Mouse (Mus musculus): ENCODE measurements around the gene Prkar2b. TPM values are rescaled to one million over a fixed set of nuclear protein-coding genes. Genes with fewer than 3 reads are reported as not detected.

The Prkar2b gene
- polyA plus RNA-seq (2017; shearing (Covaris generic)) = 3.6 TPM

GRCm38 (mm10) chr12:32061090-32061930, at the start of gene Prkar2b:
Prkar2b (minus strand) TSS chr12:32061296.

GRCm38 (mm10) chr12:31949759-31950658, 111.1 kb downstream of the Prkar2b start, which contains the start of gene Hbp1:
Hbp1 (minus strand) TSS chr12:31950535.

Other genes starting within 250 kb of the Prkar2b start
- gene Hbp1, start 110.8 kb downstream of the Prkar2b start, polyA plus RNA-seq (2017; shearing (Covaris generic)) = 118 TPM
- 27.5 TPM for gene Pik3cg, start 147.4 kb upstream of the Prkar2b start, polyA plus RNA-seq (2017; shearing (Covaris generic))

Measured in CD4-positive, CD25-positive, alpha-beta regulatory T cell (primary cell).